Mouse (Mus musculus) gonadal fat pad, adult 2 months (tissue): ENCODE measurements at regions not wholly inside any gene's neighbourhood (a gene's known extent, or its start where the extent isn't known, plus 50 kb on each side); places are given as distances from the start of the nearest gene placed in this dataset.
A peak's percentile ranks its signal among the peaks of the same experiment; 100 is the strongest.

ENCODE experiments used
- DNase-seq: peaks from one replicate; pipeline ENCODE4 v3.0.0-alpha.2; 2012; ENCODE audit warnings: low read depth

- DNase-seq = no peak
Measured at GRCm38 (mm10) chr15:63171003-63171402, 674.0 kb downstream of the Gsdmc2 start.

DNA sequence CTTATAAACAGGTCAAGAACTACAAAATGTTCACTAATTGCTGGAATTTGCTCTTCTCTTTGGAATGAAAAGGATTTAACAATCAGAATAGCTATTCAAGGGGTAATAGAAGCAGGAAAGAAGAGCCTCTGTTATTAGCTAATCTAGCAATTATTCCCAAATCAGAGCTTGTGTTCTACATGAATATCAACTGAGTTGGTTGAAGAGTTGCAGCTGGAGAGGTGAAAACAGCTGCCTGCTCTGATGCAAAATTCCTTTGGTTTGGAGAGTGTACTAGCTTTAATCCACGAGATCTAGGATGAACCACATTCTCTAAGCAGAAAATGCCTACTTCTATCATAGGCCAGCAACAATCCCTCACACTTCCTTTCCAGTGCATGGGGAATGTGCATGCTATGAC is 674.8 kb downstream of the Gsdmc2 start:
- no peak for DNase-seq

DNA sequence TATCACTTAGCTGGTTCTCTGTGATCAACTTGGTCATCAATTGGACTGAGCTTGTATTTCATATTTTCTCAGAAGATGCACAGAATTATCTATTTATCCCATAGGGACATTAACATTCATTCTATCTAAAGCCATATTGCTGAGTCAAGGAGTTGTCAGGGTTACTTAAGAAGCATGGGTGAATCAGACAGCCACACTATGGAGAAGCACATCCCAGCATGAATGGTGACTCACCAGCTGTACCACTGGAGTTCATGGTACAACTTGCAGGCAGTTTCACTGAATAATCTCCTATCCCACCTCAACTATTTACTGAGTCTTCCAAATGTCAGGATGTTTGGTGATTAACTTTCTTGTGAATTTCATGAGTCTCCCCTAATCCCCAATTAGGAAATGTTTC is 678.6 kb downstream of the Gsdmc2 start:
- DNase-seq = no peak

GRCm38 (mm10) chr15:63163550-63164279 is 681.3 kb downstream of the Gsdmc2 start:
- no peak for DNase-seq

GRCm38 (mm10) chr15:63162881-63163549 is 682.0 kb downstream of the Gsdmc2 start:
- no peak for DNase-seq

DNA sequence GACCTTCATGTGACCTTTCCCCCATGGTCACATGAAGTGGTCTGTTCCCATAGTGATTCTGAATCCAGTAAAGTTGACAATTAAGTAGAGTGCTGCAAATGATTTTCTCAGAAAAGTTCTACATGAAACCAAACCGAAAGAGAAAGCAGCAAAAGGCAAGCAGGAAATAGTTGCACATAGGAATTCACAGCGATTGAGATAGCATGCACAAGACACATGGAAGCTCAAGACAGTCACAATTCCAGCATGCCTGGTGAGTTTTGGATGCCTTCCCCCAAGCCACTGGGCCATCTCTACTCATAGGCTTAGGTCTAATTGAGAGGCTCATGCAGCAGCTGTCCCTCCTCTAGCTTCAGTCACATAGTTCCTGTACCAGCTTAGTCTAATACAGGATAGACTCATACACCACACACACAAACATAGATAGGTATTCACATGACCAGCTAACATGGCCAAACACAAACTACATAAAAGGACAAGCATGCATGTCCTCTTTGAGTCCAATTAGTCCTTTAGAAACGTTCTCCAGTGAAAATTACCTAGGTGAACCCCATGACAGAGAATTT is 721.8 kb downstream of the Gsdmc2 start:
- DNase-seq = no peak

DNA sequence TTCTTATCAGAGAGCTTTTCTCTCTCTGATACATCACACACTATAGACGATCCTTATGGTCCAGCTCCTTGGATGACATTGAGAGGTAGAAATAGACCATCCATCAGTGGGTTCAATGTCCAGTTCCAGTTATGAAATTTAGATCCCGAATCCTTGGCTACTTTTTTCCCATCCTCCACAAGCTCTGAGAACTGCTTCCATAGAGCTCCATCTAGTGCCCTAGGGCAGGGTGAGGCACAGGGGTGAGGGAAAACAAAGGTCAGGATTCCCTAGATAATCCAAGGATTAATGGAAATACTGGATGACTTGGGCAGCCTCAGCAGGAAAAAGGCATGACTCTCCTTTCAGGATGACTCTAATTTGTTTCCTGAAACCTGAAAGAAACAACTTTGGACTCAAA is 732.1 kb downstream of the Gsdmc2 start:
- no peak for DNase-seq

- no peak for DNase-seq
Measured at GRCm38 (mm10) chr15:63100093-63100492, 744.9 kb downstream of the Gsdmc2 start.

GRCm38 (mm10) chr15:63081972-63082371 is 763.0 kb downstream of the Gsdmc2 start:
- DNase-seq = no peak

DNA sequence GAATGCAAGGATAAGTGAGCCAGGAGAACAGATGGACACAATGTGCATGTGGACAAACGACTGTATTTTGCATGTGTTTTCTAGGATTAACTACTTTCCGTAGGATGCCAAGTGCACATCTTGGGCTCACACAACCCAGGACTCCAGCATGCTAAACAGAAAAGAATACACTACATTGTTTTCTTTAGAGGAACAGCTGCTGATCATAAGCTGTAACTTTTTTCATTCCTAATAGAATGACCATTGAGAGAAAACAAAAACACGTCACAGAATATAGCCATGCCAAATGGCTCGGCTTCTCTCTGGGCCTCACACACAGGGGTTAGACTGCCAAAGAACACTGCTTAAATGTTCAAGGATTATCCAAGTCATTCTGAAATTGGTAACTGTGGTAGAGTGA is 765.2 kb downstream of the Gsdmc2 start:
- DNase-seq = no peak

GRCm38 (mm10) chr15:63071921-63072320 is 773.1 kb downstream of the Gsdmc2 start:
- DNase-seq = no peak

GRCm38 (mm10) chr15:63067126-63067525 is 777.9 kb downstream of the Gsdmc2 start:
- DNase-seq = no peak

- DNase-seq = no peak
Measured at GRCm38 (mm10) chr15:63066020-63066439, 778.9 kb downstream of the Gsdmc2 start.

DNA sequence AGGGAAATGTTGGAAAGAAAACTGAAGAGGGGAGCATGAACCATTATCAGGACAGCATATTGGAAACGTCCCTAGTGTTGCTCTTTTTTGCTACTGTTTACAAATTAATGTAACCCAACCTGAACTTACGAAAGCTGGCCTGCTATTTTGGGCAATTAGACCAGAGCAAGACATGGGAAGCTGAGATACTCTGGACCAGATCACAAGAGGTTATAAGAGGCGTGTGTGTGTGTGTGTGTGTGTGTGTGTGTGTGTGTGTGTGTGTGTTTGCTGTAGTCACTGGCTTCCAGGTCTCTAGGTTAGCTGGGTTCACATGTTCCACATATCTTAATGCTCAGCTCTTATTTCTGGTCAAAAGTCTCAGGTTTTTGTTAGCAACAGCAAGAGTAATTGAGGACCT is 783.1 kb downstream of the Gsdmc2 start:
- DNase-seq = no peak

GRCm38 (mm10) chr15:63060826-63061225 is 784.2 kb downstream of the Gsdmc2 start:
- no peak for DNase-seq

DNA sequence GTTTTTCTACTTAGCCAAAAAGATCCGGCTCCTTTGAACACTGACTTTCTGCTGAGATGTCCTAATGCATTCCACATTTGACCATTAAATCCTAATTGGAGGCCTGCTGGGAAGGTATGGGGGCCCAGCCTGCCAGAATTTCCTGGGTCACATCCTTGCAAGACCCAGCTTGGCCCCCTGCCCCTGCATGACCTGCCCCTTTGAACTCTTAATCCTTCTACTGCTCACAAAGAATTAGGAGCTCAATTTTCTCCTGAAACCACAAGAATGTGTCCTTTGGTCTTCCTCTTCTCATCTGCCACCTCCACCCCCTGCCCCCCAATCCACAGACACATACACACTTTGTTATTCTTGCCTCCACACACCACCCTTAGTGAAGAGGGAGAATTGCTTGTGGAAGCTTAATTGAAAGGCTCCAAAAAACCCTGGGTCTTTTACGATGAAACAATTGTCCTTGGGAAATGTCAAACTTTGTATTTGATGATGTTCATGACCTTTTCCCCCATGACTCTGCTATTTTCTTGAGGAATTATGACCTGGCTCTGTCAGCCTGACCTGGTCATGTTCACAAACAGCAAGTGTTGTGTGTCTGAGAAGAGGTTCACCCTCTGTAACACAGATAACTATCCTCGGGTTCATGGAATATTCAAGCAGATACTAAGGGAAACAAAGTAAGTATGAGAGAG is 792.3 kb downstream of the Gsdmc2 start:
- DNase-seq = no peak

GRCm38 (mm10) chr15:63050033-63050432 is 794.9 kb downstream of the Gsdmc2 start:
- no peak for DNase-seq

DNA sequence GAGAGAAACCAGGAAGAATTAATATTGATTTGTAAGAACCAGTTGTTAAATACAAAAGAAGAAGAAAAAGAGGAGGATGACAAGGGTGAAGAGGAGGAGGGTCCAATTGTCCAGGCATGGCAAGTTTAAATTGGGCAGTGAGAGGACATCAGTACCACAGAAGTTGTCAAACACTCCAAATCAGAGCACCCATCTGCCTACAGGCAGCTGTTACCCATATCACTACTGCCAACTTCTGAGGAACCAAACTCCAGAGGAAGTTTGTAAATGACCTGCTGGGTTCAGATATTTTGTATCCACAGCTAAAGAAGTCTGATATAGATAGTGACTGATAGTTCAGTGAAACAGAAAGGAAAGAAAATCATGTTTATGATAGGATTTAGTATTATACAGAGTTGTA is 802.6 kb downstream of the Gsdmc2 start:
- DNase-seq = no peak

DNA sequence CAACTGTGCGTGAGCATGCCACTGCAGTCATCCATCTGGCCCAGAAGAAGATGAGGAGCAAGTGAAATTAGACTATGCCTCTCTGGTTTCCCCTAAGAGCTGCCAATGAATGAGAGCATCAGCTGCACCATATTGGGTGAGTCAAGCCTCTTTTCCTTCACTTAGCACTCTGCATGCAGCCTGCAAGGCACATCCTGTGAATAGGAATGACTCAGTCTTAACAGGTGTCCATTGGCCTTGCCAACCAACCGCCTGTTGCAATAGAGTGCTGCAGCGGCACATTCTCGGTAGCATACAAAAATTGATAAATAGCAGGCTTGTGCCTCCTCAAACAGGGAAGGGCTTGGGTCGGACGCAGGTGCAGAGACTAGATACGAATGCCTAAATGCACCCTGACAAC is 808.7 kb downstream of the Gsdmc2 start:
- no peak for DNase-seq

- peak; percentile 19 for DNase-seq
Measured at GRCm38 (mm10) chr15:63020826-63021225, 824.2 kb downstream of the Gsdmc2 start.

DNA sequence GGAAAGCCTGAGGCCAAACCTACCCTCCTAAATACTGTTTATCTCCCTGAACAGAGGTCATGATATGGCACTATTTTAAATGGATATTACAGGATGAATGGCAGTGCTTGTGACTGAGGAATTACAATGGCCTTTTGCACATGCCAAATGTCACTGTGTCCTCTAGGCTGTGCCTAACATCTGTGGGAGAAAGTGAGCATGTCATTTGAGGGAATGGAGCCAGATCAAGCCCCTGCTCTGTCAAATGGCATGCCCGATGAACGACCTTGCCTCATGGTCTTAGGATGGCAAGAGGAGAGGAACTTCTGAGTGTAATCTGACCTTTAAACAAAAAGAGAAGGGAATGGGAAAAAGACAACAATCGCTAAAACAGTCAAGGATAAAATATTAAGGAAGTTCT is 827.0 kb downstream of the Gsdmc2 start:
- DNase-seq = no peak

- no peak for DNase-seq
Measured at GRCm38 (mm10) chr15:63006471-63007228, 838.3 kb downstream of the Gsdmc2 start.
